Mouse (Mus musculus) Patski (cell line): ENCODE results near the gene Chrm3. TPM values are rescaled to one million over a fixed set of nuclear protein-coding genes. Genes with fewer than 3 reads are reported as not detected.
A peak's percentile ranks its signal among the peaks of the same experiment; 100 is the strongest.
"Not testable (repeated sequence)": the region's sequence is repeated elsewhere in the genome, so short reads cannot be mapped to it uniquely, and the experiment has no call there.

Experiments
- ATAC-seq: fragments of 100-300 bp; one replicate; pipeline ENCODE4 v1.8.0; 2021
- CTCF ChIA-PET: fragments of 350-600 bp; sonication (Branson Sonifier 250); formaldehyde crosslinking; loops from one replicate; lab custom pipeline; 2022; ENCODE audit warnings: inconsistent platforms; lab: Charles Lee
- POLR2A ChIA-PET: fragments of 350-600 bp; sonication (Branson Sonifier 250); formaldehyde crosslinking; loops from one replicate; lab custom pipeline; 2022; ENCODE audit warnings: antibody characterized with exemption, inconsistent platforms; lab: Charles Lee
- DNase-seq: peaks from one replicate; pipeline ENCODE4 v3.0.0-alpha.2; 2011; ENCODE audit warnings: low read depth, low spot score
- H3K27me3 ChIP-seq: fragments of 371-371 bp; one replicate; pipeline ENCODE4 v1.5.1; 2021
- CTCF ChIP-seq: fragments of 100-300 bp; IDR thresholded peaks from one replicate; pipeline ENCODE4 v1.5.1; 2021
- in situ Hi-C: fragments of 300-500 bp; cut with MboI; formaldehyde crosslinking; loops from 3 replicates; pipeline ENCODE4 v1.11.1; 2018; ENCODE audit warnings: low pct_unique_long_range_greater_than_20kb, mixed read lengths
- polyA plus RNA-seq: library from polyadenylated mRNA; unstranded; gene quantifications from one replicate; pipeline ENCODE4 v1.2.3, GENCODE M21; 2021

Gene Chrm3
- polyA plus RNA-seq, 1 experiment from 2014 or later, result not detected

- POLR2A ChIA-PET, result no interaction called here
- no peak for TF ChIP-seq CTCF
- H3K27me3 ChIP-seq, result no peaks in the 10 kb centered on the region
- CTCF ChIA-PET, result no interaction called here
- in situ Hi-C loops, result no loop called here
- ATAC-seq, result no peak
- no peak for DNase-seq
These were observed 482.0 kb downstream of the Chrm3 start for GRCm38 (mm10) chr13:9878596-9879010.

GRCm38 (mm10) chr13:9873377-9873776 lies 487.3 kb downstream of the Chrm3 start:
- ATAC-seq (no peak), DNase-seq (no peak)
- H3K27me3 ChIP-seq, result no peaks in the 10 kb centered on the region
- POLR2A ChIA-PET, result interaction anchor here (0.6 kb wide), 1 partner anchor 888 kb away, joined by 6 read pairs; no protein-coding TSS in a partner anchor
- CTCF ChIA-PET, result interaction anchor here (0.7 kb wide), 1 partner anchor 27 kb away, joined by 3 read pairs; no protein-coding TSS in a partner anchor
- no peak for TF ChIP-seq CTCF
- in situ Hi-C loops, result no loop called here

GRCm38 (mm10) chr13:9866161-9866560 lies 494.5 kb downstream of the Chrm3 start:
- TF ChIP-seq CTCF, result no peak
- in situ Hi-C loops, result no loop called here
- ATAC-seq, result no peak
- ChIA-PET POLR2A (no interaction called here), CTCF (interaction anchor here (0.9 kb wide), 1 partner anchor 19 kb away, joined by 3 read pairs; no protein-coding TSS in a partner anchor)
- DNase-seq, result no peak
- H3K27me3 ChIP-seq, result no peaks in the 10 kb centered on the region

- DNase-seq (no peak), ATAC-seq (no peak)
- no peaks in the 10 kb centered on the region for H3K27me3 ChIP-seq
- no peak for TF ChIP-seq CTCF
- POLR2A ChIA-PET, result interaction anchor here (0.6 kb wide), 1 partner anchor 82 kb away, joined by 3 read pairs; the partner anchor contains the start of gene Zmynd11
- in situ Hi-C loops, result loop anchor here (5.0 to 10.0 kb wide), 3 partner anchors 193 to 665 kb away; no protein-coding TSS in a partner anchor
- CTCF ChIA-PET, result interaction anchor here (0.7 to 1.5 kb wide), 13 partner anchors 19 to 676 kb away, joined by 3 to 8 read pairs (median 3); no protein-coding TSS in a partner anchor
These were observed 513.1 kb downstream of the Chrm3 start for GRCm38 (mm10) chr13:9847515-9847914.

GRCm38 (mm10) chr13:9846543-9847434 lies 513.9 kb downstream of the Chrm3 start:
- in situ Hi-C loops, result loop anchor here (5.0 to 10.0 kb wide), 3 partner anchors 192 to 664 kb away; no protein-coding TSS in a partner anchor
- CTCF ChIA-PET, result interaction anchor here (0.7 to 1.6 kb wide), 17 partner anchors 20 to 675 kb away, joined by 3 to 8 read pairs (median 3); no protein-coding TSS in a partner anchor
- H3K27me3 ChIP-seq, result no peaks in the 10 kb centered on the region
- peak; percentile 99 for TF ChIP-seq CTCF
- no peak for DNase-seq
- POLR2A ChIA-PET, result no interaction called here
- ATAC-seq, result peak; percentile 80

- DNase-seq (peak; percentile 19), ATAC-seq (peak; percentile 89)
- POLR2A ChIA-PET, CTCF ChIA-PET, in situ Hi-C loops, H3K27me3 ChIP-seq: not testable (repeated sequence)
These were observed 526.4 kb downstream of the Chrm3 start for GRCm38 (mm10) chr13:9834146-9834679.

GRCm38 (mm10) chr13:9826227-9826626 lies 534.4 kb downstream of the Chrm3 start:
- DNase-seq, result no peak
- TF ChIP-seq CTCF, result peak; percentile 73
- H3K27me3 ChIP-seq, result no peaks in the 10 kb centered on the region
- in situ Hi-C loops, result no loop called here
- no peak for ATAC-seq
- ChIA-PET POLR2A (no interaction called here), CTCF (no interaction called here)
